Mouse (Mus musculus): ENCODE data around the gene Etv1. TPM values are rescaled to one million over a fixed set of nuclear protein-coding genes. Genes with fewer than 3 reads are reported as not detected.
A peak's percentile ranks its signal among the peaks of the same experiment; 100 is the strongest.

Etv1 gene
- polyA plus RNA-seq, 1 experiment from 2014 or later = 32.5 TPM

GRCm38 (mm10) chr12:38784221-38784620, 5.0 kb downstream of the Etv1 start:
- 0 out of 2 replicates have a peak, but pooled peaks cover 3% of the 10 kb centered on the region for H3K27me3 ChIP-seq
- H3K4me3 ChIP-seq = 0 out of 2 replicates have a peak overlapping the region, but pooled peaks have one; percentile 8
- no peaks in the 10 kb centered on the region for H3K9me3 ChIP-seq
- H3K4me2 ChIP-seq = peak overlapping the region; percentile 28; the same call in 1 of the 2 replicates
- H3K9ac ChIP-seq = no peak overlapping the region
- H3K4me1 ChIP-seq (replicated peaks) = peaks cover 15% of the 10 kb centered on the region
- 9% methylated on average over 1 of the region's 1 CpGs for WGBS
- ATAC-seq (ENCODE audit: low FRiP score, low read depth) = no peak
- H3K27ac ChIP-seq (replicated peaks) = no peak overlapping the region
- no peaks in the 10 kb centered on the region for H3K36me3 ChIP-seq

DNA sequence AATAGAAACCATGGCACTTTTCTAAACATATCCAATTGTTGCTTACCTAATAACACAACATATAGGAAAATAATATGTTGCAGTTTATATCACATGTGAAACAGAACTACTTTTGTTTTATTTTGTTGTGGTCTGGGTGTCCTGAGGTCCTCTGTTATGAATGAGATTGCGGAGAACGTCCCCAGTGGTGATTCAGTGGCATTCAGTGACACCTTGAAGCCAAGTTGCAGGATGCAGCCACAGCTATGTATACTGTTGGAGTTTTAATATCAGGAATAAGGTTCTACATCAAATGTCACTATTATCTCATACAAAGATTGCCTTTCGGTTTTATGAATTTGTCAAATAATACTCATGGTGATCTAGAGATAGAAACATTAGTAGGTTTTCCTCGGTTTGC, 7.4 kb downstream of the Etv1 start:
- Histone ChIP-seq H3K9me3 (no peaks in the 10 kb centered on the region), H3K4me1 (replicated peaks) (no peaks in the 10 kb centered on the region), H3K36me3 (no peaks in the 10 kb centered on the region), H3K27ac (replicated peaks) (no peak overlapping the region), H3K4me2 (no peak overlapping the region), H3K27me3 (0 out of 2 replicates have a peak, but pooled peaks cover 3% of the 10 kb centered on the region), H3K9ac (no peak overlapping the region), H3K4me3 (no peak overlapping the region)
- 85% methylated on average over 4 of the region's 4 CpGs for WGBS
- no peak for ATAC-seq (ENCODE audit: low FRiP score, low read depth)

- no peaks in the 10 kb centered on the region for H3K36me3 ChIP-seq
- no peaks in the 10 kb centered on the region for H3K4me1 ChIP-seq (replicated peaks)
- no peak for ATAC-seq (ENCODE audit: low FRiP score, low read depth)
- no peaks in the 10 kb centered on the region for H3K27me3 ChIP-seq
- 81% methylated on average over 3 of the region's 3 CpGs for WGBS
- no peak overlapping the region for H3K27ac ChIP-seq (replicated peaks)
- no peak overlapping the region for H3K9ac ChIP-seq
- H3K4me2 ChIP-seq = no peak overlapping the region
- H3K9me3 ChIP-seq = no peaks in the 10 kb centered on the region
- H3K4me3 ChIP-seq = no peak overlapping the region
These were observed 8.5 kb downstream of the Etv1 start for GRCm38 (mm10) chr12:38787704-38788103.

- H3K27me3 ChIP-seq = no peaks in the 10 kb centered on the region
- no peak overlapping the region for H3K27ac ChIP-seq (replicated peaks)
- H3K9me3 ChIP-seq = no peaks in the 10 kb centered on the region
- no peaks in the 10 kb centered on the region for H3K4me1 ChIP-seq (replicated peaks)
- 0 out of 2 replicates have a peak, but pooled peaks have one; percentile 59 for ATAC-seq (ENCODE audit: low FRiP score, low read depth)
- H3K9ac ChIP-seq = no peak overlapping the region
- H3K36me3 ChIP-seq = no peaks in the 10 kb centered on the region
- peak overlapping the region; percentile 6; the same call in 1 of the 2 replicates for H3K4me2 ChIP-seq
- 52% methylated on average over 6 of the region's 6 CpGs for WGBS
- H3K4me3 ChIP-seq = no peak overlapping the region
These were observed 9.4 kb downstream of the Etv1 start for GRCm38 (mm10) chr12:38788621-38789020.

DNA sequence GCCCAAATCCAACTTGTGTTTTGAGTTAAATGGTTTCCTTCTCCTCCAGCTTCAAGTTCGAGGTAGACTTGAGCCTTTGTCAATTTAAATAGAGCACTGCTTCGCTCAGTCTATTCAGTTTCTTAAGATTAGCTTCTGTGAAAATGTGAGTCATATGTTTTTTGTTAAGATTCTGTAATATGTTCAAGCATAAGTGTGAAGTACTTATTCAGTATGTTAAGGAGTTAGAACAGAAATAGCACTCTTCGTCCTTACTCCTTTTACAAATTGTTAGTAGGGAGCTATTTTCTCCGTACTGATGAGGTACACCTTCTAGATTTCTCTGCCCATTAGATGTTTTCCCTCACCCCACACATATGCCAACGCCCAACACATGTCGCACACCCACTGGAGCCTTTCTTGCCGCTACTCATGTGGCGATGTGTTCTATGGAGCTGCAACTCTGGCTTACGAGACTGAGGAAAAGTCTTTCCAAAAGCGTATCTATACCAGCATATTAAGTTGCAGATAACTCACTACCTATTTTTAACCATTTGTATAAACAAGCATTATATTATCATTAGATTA, 10.7 kb downstream of the Etv1 start:
- 96% methylated on average over 10 of the region's 10 CpGs for WGBS
- ATAC-seq (ENCODE audit: low FRiP score, low read depth) = no peak
- Histone ChIP-seq H3K4me1 (replicated peaks) (no peaks in the 10 kb centered on the region), H3K9ac (no peak overlapping the region), H3K27me3 (no peaks in the 10 kb centered on the region), H3K27ac (replicated peaks) (no peak overlapping the region), H3K36me3 (no peaks in the 10 kb centered on the region), H3K4me2 (no peak overlapping the region), H3K9me3 (no peaks in the 10 kb centered on the region), H3K4me3 (no peak overlapping the region)

DNA sequence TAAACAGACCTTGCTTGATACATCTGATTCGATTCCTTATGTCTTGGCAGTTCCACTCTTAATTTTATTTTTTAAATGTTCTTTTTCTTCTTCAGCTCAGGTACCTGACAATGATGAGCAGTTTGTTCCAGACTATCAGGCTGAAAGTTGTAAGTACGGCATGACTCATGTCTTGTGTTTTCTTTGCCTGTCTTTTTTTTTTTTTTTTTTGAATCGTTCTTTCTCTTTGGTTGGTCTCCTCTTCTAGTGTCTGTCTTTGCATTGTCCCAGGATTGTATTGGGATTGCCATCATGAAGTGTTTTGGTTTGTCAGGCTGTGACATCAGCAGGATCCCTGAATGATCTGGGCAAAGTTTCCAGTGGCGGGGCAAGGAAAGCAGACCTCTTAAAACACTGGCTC, 13.9 kb downstream of the Etv1 start:
- H3K9ac ChIP-seq = no peak overlapping the region
- WGBS = 80% methylated on average over 4 of the region's 4 CpGs
- H3K4me3 ChIP-seq = no peak overlapping the region
- no peaks in the 10 kb centered on the region for H3K9me3 ChIP-seq
- ATAC-seq (ENCODE audit: low FRiP score, low read depth) = no peak
- H3K4me2 ChIP-seq = no peak overlapping the region
- H3K36me3 ChIP-seq = no peaks in the 10 kb centered on the region
- H3K27me3 ChIP-seq = no peaks in the 10 kb centered on the region
- no peaks in the 10 kb centered on the region for H3K4me1 ChIP-seq (replicated peaks)
- H3K27ac ChIP-seq (replicated peaks) = no peak overlapping the region

- ATAC-seq (ENCODE audit: low FRiP score, low read depth) = no peak
- no peaks in the 10 kb centered on the region for H3K36me3 ChIP-seq
- H3K4me3 ChIP-seq = no peak overlapping the region
- H3K4me2 ChIP-seq = no peak overlapping the region
- no peaks in the 10 kb centered on the region for H3K9me3 ChIP-seq
- H3K27ac ChIP-seq (replicated peaks) = no peak overlapping the region
- H3K4me1 ChIP-seq (replicated peaks) = no peaks in the 10 kb centered on the region
- no peak overlapping the region for H3K9ac ChIP-seq
- 48% methylated on average over 2 of the region's 2 CpGs for WGBS
- H3K27me3 ChIP-seq = no peaks in the 10 kb centered on the region
These were observed 14.5 kb downstream of the Etv1 start for GRCm38 (mm10) chr12:38793697-38794096.

- no peak overlapping the region for H3K9ac ChIP-seq
- no peak overlapping the region for H3K4me3 ChIP-seq
- H3K36me3 ChIP-seq = no peaks in the 10 kb centered on the region
- H3K4me2 ChIP-seq = no peak overlapping the region
- no peak for ATAC-seq (ENCODE audit: low FRiP score, low read depth)
- H3K9me3 ChIP-seq = no peaks in the 10 kb centered on the region
- H3K27ac ChIP-seq (replicated peaks) = no peak overlapping the region
- H3K27me3 ChIP-seq = no peaks in the 10 kb centered on the region
- WGBS = 61% methylated on average over 5 of the region's 5 CpGs
- no peaks in the 10 kb centered on the region for H3K4me1 ChIP-seq (replicated peaks)
These were observed 27.9 kb downstream of the Etv1 start for GRCm38 (mm10) chr12:38807031-38807430.

DNA sequence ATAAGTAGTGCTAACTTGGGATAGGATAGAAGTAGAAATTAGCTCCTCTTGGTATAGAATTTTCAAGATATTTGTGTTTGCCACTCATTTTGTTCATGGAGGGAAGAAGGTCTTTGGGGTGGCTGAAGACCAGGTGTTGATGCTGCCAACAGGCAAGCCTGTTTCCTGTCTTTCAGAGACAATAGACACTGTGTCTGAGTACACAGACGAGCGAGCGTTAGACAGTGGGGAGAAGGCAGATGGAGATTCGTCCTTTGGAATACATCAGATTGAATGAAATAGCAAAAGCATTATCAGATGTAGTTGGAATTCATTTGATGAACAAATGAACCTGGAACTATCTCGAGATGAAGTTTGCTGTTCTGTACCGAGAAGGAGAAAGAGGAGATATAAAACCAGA, 33.2 kb downstream of the Etv1 start:
- Histone ChIP-seq H3K36me3 (no peaks in the 10 kb centered on the region), H3K9ac (no peak overlapping the region), H3K4me2 (no peak overlapping the region), H3K9me3 (no peaks in the 10 kb centered on the region), H3K27me3 (no peaks in the 10 kb centered on the region), H3K27ac (replicated peaks) (no peak overlapping the region), H3K4me1 (replicated peaks) (no peaks in the 10 kb centered on the region), H3K4me3 (no peak overlapping the region)
- WGBS = 76% methylated on average over 6 of the region's 6 CpGs
- no peak for ATAC-seq (ENCODE audit: low FRiP score, low read depth)

GRCm38 (mm10) chr12:38814010-38814786, 35.0 kb downstream of the Etv1 start:
- Histone ChIP-seq H3K4me2 (no peak overlapping the region), H3K27me3 (no peaks in the 10 kb centered on the region), H3K36me3 (no peaks in the 10 kb centered on the region), H3K4me3 (no peak overlapping the region), H3K9me3 (no peaks in the 10 kb centered on the region), H3K27ac (replicated peaks) (no peak overlapping the region), H3K4me1 (replicated peaks) (no peaks in the 10 kb centered on the region), H3K9ac (no peak overlapping the region)
- no peak for ATAC-seq (ENCODE audit: low FRiP score, low read depth)
- WGBS = 83% methylated on average over 6 of the region's 6 CpGs

DNA sequence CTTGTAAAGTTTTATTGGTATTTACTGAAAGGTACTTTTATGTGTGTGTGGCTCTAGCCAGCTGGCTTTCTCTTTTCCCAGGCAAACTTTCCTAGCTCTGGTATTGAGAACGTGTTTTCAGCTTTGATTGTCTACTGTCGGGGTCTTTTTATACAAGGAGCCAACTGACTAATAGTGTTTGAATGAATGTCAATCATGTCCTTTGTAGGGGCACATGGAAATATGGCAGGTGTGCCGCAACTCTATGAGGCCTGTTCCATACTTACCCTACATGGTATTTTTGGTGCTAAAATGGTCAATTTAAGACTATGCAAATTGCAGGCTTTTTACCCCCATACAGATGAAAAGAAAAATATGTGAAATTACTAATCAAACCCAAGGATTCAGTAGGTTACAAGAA, 37.1 kb downstream of the Etv1 start:
- Histone ChIP-seq H3K27ac (replicated peaks) (no peak overlapping the region), H3K9ac (no peak overlapping the region), H3K4me3 (no peak overlapping the region), H3K4me1 (replicated peaks) (no peaks in the 10 kb centered on the region), H3K36me3 (no peaks in the 10 kb centered on the region), H3K27me3 (no peaks in the 10 kb centered on the region), H3K4me2 (no peak overlapping the region), H3K9me3 (no peaks in the 10 kb centered on the region)
- 60% methylated on average over 3 of the region's 3 CpGs for WGBS
- ATAC-seq (ENCODE audit: low FRiP score, low read depth) = no peak

- H3K4me1 ChIP-seq (replicated peaks) = no peaks in the 10 kb centered on the region
- H3K27ac ChIP-seq (replicated peaks) = no peak overlapping the region
- WGBS = 89% methylated on average over 2 of the region's 2 CpGs
- H3K9me3 ChIP-seq = no peaks in the 10 kb centered on the region
- ATAC-seq (ENCODE audit: low FRiP score, low read depth) = no peak
- no peak overlapping the region for H3K4me2 ChIP-seq
- H3K36me3 ChIP-seq = no peaks in the 10 kb centered on the region
- no peaks in the 10 kb centered on the region for H3K27me3 ChIP-seq
- H3K9ac ChIP-seq = no peak overlapping the region
- H3K4me3 ChIP-seq = no peak overlapping the region
These were observed 39.1 kb downstream of the Etv1 start for GRCm38 (mm10) chr12:38818320-38818719.
